Comparison of ENCODE assay signal across 11 mouse cellular contexts in the genomic region with DNA sequence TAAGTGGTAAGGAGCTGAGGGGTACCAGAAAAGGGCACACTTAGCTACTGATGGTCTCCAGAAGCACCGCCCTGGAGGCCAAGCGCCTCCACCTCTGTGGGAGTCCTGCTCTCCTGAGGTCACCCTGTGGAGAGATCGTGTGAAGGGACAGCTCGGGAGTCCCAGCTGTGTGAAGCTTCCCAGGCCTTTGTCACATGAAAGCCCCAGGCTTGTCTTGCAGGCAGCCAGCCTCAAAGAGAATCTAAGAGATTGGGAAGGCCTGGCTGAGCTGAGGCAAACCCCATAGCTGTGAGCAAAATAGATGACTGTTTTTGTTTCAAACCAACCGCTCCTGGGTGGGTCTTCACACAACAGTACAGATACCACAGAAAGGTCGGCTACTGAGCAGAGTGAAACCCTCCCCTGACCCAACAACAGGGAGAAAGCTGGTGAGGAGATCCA. TPM values are rescaled to one million over a fixed set of nuclear protein-coding genes. Genes with fewer than 3 reads are reported as not detected.
DNase-seq lines count a peak whose midpoint lies in the region; ATAC-seq and TF ChIP-seq lines count a peak whose summit lies in the region.
"Had no signal": no experiment of that assay in that cellular context is flagged by ENCODE, and none has a peak within 500 bp of the region (broad histone marks: within the 10 kb centered on the region; RNA-seq: fewer than 3 reads in every experiment).

No protein-coding gene starts in this region.

- no peak overlapping the region for H3K9ac ChIP-seq in kidney, postnatal 0 days (ENCODE audit: low read depth, low read length)

- ATAC-seq in kidney, postnatal 0 days (replicated peaks; ENCODE audit: low FRiP score, low read depth): peak; percentile 60
- ATAC-seq in granulocyte monocyte progenitor cell, adult 5-6 weeks (replicated peaks; ENCODE audit: poor library complexity, severe bottlenecking): no peak

- no peaks in the 10 kb centered on the region for H3K27me3 ChIP-seq in kidney, postnatal 0 days (ENCODE audit: insufficient read depth, low read length)

- no peak overlapping the region for H3K4me2 ChIP-seq in kidney, postnatal 0 days (ENCODE audit: low read length)

- TF ChIP-seq CTCF in kidney, postnatal 0 days (IDR thresholded peaks at IDR 0.05; ENCODE audit: low read depth): no peak

- no peak overlapping the region for H3K4me3 ChIP-seq in kidney, postnatal 0 days (replicated peaks; ENCODE audit: low read depth, low read length)

- peak overlapping the region; percentile 58; the same call in 1 of the 2 replicates for H3K27ac ChIP-seq in kidney, postnatal 0 days

- H3K4me1 ChIP-seq in kidney, postnatal 0 days (replicated peaks; ENCODE audit: insufficient read depth, low read length): peaks cover 9% of the 10 kb centered on the region

- H3K36me3 ChIP-seq in kidney, postnatal 0 days (ENCODE audit: insufficient read depth, low read length): no peaks in the 10 kb centered on the region

- peak; percentile 42 for DNase-seq in embryo, embryonic 10.5 days (ENCODE audit: low spot score)
- no peak for DNase-seq in embryo, embryonic 10 days (ENCODE audit: low spot score)
- peak; percentile 47 for DNase-seq in kidney, postnatal 0 days (ENCODE audit: low spot score)
- no peak for DNase-seq in kidney, adult 9 months
- DNase-seq in R1 (ENCODE audit: low read depth, low spot score): peak; percentile 37
- peak; percentile 38 for DNase-seq in mesoderm, embryonic 11.5 days (ENCODE audit: low read depth, low spot score)
- no peak for DNase-seq in adrenal gland, adult 2 months
- DNase-seq: cerebellum, postnatal 25 days; kidney, adult 2 months; right cerebral cortex, postnatal 14 days had no signal

- H3K9me3 ChIP-seq in kidney, postnatal 0 days (replicated peaks; ENCODE audit: low read length): no peaks in the 10 kb centered on the region

- WGBS in kidney, postnatal 0 days: 32% methylated on average over 6 of the region's 6 CpGs

RNA-seq across cellular contexts. Expression of a gene that starts 19.5 kb away (rescaled TPM):
- polyA plus RNA-seq in kidney, postnatal 0 days (2015; fragmentation: Nextera tagmentation; extraction: Ambion mirVana): 20.6 and 22.6 TPM in 2 replicates
- 64.8 and 74.0 TPM in 2 replicates for total RNA-seq in granulocyte monocyte progenitor cell, adult 5-6 weeks (2014; fragmentation: Nextera tagmentation)
- total RNA-seq in granulocyte monocyte progenitor cell, adult 5-6 weeks (2017): 75.9 and 87.8 TPM in 2 replicates
- total RNA-seq in adrenal gland, adult 2 months (2021): 10 to 100 TPM; 31.5 to 43.3 TPM
- polyA plus RNA-seq in adrenal gland, adult 2 months (2012; rRNA removed): 40.7 and 41.3 TPM in 2 replicates

RNA-seq across cellular contexts. Expression of a gene that starts 55.7 kb away (rescaled TPM):
- polyA plus RNA-seq in kidney, postnatal 0 days (2015; fragmentation: Nextera tagmentation; extraction: Ambion mirVana): 209 and 222 TPM in 2 replicates
- total RNA-seq in granulocyte monocyte progenitor cell, adult 5-6 weeks (2014; fragmentation: Nextera tagmentation): 197 and 204 TPM in 2 replicates
- 272 and 305 TPM in 2 replicates for total RNA-seq in granulocyte monocyte progenitor cell, adult 5-6 weeks (2017)
- 100 to 1,000 TPM; 238 to 275 TPM for total RNA-seq in adrenal gland, adult 2 months (2021)
- 113 and 114 TPM in 2 replicates for polyA plus RNA-seq in adrenal gland, adult 2 months (2012; rRNA removed)

Comparison
In these comparisons a context has a peak if more than half of its experiments do, and no peak if none do; other contexts are left out.
1. DNase-seq: peak in embryo, embryonic 10.5 days (single experiment), kidney, postnatal 0 days (single experiment), R1 (single experiment) and mesoderm, embryonic 11.5 days (single experiment); none in embryo, embryonic 10 days (single experiment), kidney, adult 9 months (single experiment) and adrenal gland, adult 2 months (single experiment).